Mouse (Mus musculus) testis, adult 2 months (tissue): ENCODE results near the gene Eif4enif1.
"Not testable (repeated sequence)": the region's sequence is repeated elsewhere in the genome, so short reads cannot be mapped to it uniquely, and the experiment has no call there.

Source experiments
- CTCF ChIP-seq: fragments of 200-500 bp; IDR thresholded peaks from 2 replicates; pipeline ENCODE4 v1.5.1; 2012; ENCODE audit warnings: low read depth, mild to moderate bottlenecking, inconsistent platforms, low read length, moderate library complexity; ENCODE audit not compliant: control insufficient read depth, insufficient read depth, insufficient replicate concordance
- POLR2A ChIP-seq: fragments of 200-500 bp; IDR thresholded peaks from 2 replicates; pipeline ENCODE4 v1.6.1; 2012; ENCODE audit warnings: low read depth, mild to moderate bottlenecking, inconsistent platforms, low read length, moderate library complexity; ENCODE audit not compliant: control insufficient read depth

DNA sequence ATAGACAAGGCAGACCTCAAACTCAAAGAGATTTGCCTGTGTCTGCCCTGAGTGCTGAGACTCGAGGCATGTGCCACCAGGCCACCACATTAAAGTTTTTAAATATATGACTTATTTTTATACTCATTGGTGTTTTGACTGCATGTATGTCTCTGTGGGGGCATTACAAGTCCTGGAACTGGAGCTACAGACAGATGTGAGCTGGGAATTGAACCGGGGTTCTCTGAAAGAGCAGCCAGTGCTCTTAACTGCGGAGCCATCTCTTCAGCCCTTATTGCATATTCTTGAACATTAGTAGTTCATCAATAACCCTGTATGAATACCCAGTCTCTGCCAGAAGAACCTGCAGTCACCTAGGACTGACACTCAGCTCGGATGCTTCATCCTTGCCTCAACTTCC, 43.4 kb upstream of the Eif4enif1 start:
- not testable (repeated sequence) for TF ChIP-seq POLR2A, CTCF
